Mouse (Mus musculus): Measurements from ENCODE around the gene Inka2. TPM values are rescaled to one million over a fixed set of nuclear protein-coding genes. Genes with fewer than 3 reads are reported as not detected.

Gene Inka2
- polyA plus RNA-seq, 1 experiment from 2014 or later: 2.1 TPM

GRCm38 (mm10) chr3:105754184-105754583, 49.8 kb downstream of the Inka2 start:
- 90% methylated on average over 3 of the region's 3 CpGs for WGBS
- no peak overlapping the region for H3K4me3 ChIP-seq
- no peaks in the 10 kb centered on the region for H3K27me3 ChIP-seq (ENCODE audit: insufficient read depth, poor library complexity, severe bottlenecking)
- peaks cover 10% of the 10 kb centered on the region; the same call in 1 of the 2 replicates for H3K4me1 ChIP-seq (replicated peaks)
- no peak for DNase-seq (ENCODE audit: low spot score)
- H3K36me3 ChIP-seq: no peaks in the 10 kb centered on the region
- H3K27ac ChIP-seq: no peak overlapping the region
- no peaks in the 10 kb centered on the region for H3K9me3 ChIP-seq

- Histone ChIP-seq H3K9me3 (no peaks in the 10 kb centered on the region), H3K4me3 (no peak overlapping the region), H3K36me3 (no peaks in the 10 kb centered on the region), H3K27ac (no peak overlapping the region), H3K4me1 (replicated peaks) (peaks cover 10% of the 10 kb centered on the region; the same call in 1 of the 2 replicates), H3K27me3 (ENCODE audit: insufficient read depth, poor library complexity, severe bottlenecking) (no peaks in the 10 kb centered on the region)
- 97% methylated on average over 9 of the region's 9 CpGs for WGBS
- DNase-seq (ENCODE audit: low spot score): no peak
Measured at GRCm38 (mm10) chr3:105755123-105755522, 50.7 kb downstream of the Inka2 start.

- peaks cover 10% of the 10 kb centered on the region; the same call in 1 of the 2 replicates for H3K4me1 ChIP-seq (replicated peaks)
- H3K27me3 ChIP-seq (ENCODE audit: insufficient read depth, poor library complexity, severe bottlenecking): no peaks in the 10 kb centered on the region
- no peak for DNase-seq (ENCODE audit: low spot score)
- WGBS: 85% methylated on average over 2 of the region's 2 CpGs
- no peak overlapping the region for H3K27ac ChIP-seq
- no peaks in the 10 kb centered on the region for H3K9me3 ChIP-seq
- H3K36me3 ChIP-seq: no peaks in the 10 kb centered on the region
- H3K4me3 ChIP-seq: no peak overlapping the region
Measured at GRCm38 (mm10) chr3:105756505-105756904, 52.1 kb downstream of the Inka2 start.

GRCm38 (mm10) chr3:105757323-105758083, 53.1 kb downstream of the Inka2 start:
- Histone ChIP-seq H3K36me3 (no peaks in the 10 kb centered on the region), H3K27me3 (ENCODE audit: insufficient read depth, poor library complexity, severe bottlenecking) (no peaks in the 10 kb centered on the region), H3K4me3 (no peak overlapping the region), H3K4me1 (replicated peaks) (peaks cover 10% of the 10 kb centered on the region; the same call in 1 of the 2 replicates), H3K27ac (no peak overlapping the region), H3K9me3 (no peaks in the 10 kb centered on the region)
- WGBS: 81% methylated on average over 6 of the region's 6 CpGs
- DNase-seq (ENCODE audit: low spot score): no peak

GRCm38 (mm10) chr3:105758098-105758497, 53.7 kb downstream of the Inka2 start:
- Histone ChIP-seq H3K27me3 (ENCODE audit: insufficient read depth, poor library complexity, severe bottlenecking) (no peaks in the 10 kb centered on the region), H3K9me3 (no peaks in the 10 kb centered on the region), H3K4me3 (no peak overlapping the region), H3K27ac (no peak overlapping the region), H3K4me1 (replicated peaks) (peaks cover 10% of the 10 kb centered on the region; the same call in 1 of the 2 replicates), H3K36me3 (no peaks in the 10 kb centered on the region)
- DNase-seq (ENCODE audit: low spot score): no peak

GRCm38 (mm10) chr3:105758658-105759057, 54.3 kb downstream of the Inka2 start:
- Histone ChIP-seq H3K36me3 (no peaks in the 10 kb centered on the region), H3K4me1 (replicated peaks) (peaks cover 10% of the 10 kb centered on the region; the same call in 1 of the 2 replicates), H3K9me3 (no peaks in the 10 kb centered on the region), H3K4me3 (no peak overlapping the region), H3K27ac (no peak overlapping the region), H3K27me3 (ENCODE audit: insufficient read depth, poor library complexity, severe bottlenecking) (no peaks in the 10 kb centered on the region)
- 85% methylated on average over 4 of the region's 4 CpGs for WGBS
- DNase-seq (ENCODE audit: low spot score): no peak

GRCm38 (mm10) chr3:105760063-105760462, 55.7 kb downstream of the Inka2 start:
- H3K9me3 ChIP-seq: no peaks in the 10 kb centered on the region
- 91% methylated on average over 3 of the region's 3 CpGs for WGBS
- H3K4me3 ChIP-seq: no peak overlapping the region
- no peaks in the 10 kb centered on the region for H3K36me3 ChIP-seq
- DNase-seq (ENCODE audit: low spot score): no peak
- H3K4me1 ChIP-seq (replicated peaks): peaks cover 10% of the 10 kb centered on the region; the same call in 1 of the 2 replicates
- no peaks in the 10 kb centered on the region for H3K27me3 ChIP-seq (ENCODE audit: insufficient read depth, poor library complexity, severe bottlenecking)
- no peak overlapping the region for H3K27ac ChIP-seq

- H3K4me1 ChIP-seq (replicated peaks): no peaks in the 10 kb centered on the region
- H3K27me3 ChIP-seq (ENCODE audit: insufficient read depth, poor library complexity, severe bottlenecking): no peaks in the 10 kb centered on the region
- H3K36me3 ChIP-seq: no peaks in the 10 kb centered on the region
- DNase-seq (ENCODE audit: low spot score): no peak
- WGBS: 80% methylated on average over 4 of the region's 4 CpGs
- H3K9me3 ChIP-seq: no peaks in the 10 kb centered on the region
- no peak overlapping the region for H3K27ac ChIP-seq
- no peak overlapping the region for H3K4me3 ChIP-seq
Measured at GRCm38 (mm10) chr3:105763132-105763851, 58.9 kb downstream of the Inka2 start.

GRCm38 (mm10) chr3:105768529-105768928, 64.1 kb downstream of the Inka2 start:
- WGBS: 94% methylated on average over 6 of the region's 6 CpGs
- Histone ChIP-seq H3K4me3 (no peak overlapping the region), H3K4me1 (replicated peaks) (no peaks in the 10 kb centered on the region), H3K9me3 (no peaks in the 10 kb centered on the region), H3K27me3 (ENCODE audit: insufficient read depth, poor library complexity, severe bottlenecking) (no peaks in the 10 kb centered on the region), H3K36me3 (no peaks in the 10 kb centered on the region), H3K27ac (no peak overlapping the region)
- DNase-seq (ENCODE audit: low spot score): no peak

- 90% methylated on average over 2 of the region's 2 CpGs for WGBS
- DNase-seq (ENCODE audit: low spot score): no peak
- H3K27me3 ChIP-seq (ENCODE audit: insufficient read depth, poor library complexity, severe bottlenecking): no peaks in the 10 kb centered on the region
- no peaks in the 10 kb centered on the region for H3K9me3 ChIP-seq
- H3K36me3 ChIP-seq: no peaks in the 10 kb centered on the region
- no peaks in the 10 kb centered on the region for H3K4me1 ChIP-seq (replicated peaks)
- no peak overlapping the region for H3K27ac ChIP-seq
- no peak overlapping the region for H3K4me3 ChIP-seq
Measured at GRCm38 (mm10) chr3:105769380-105769779, 65.0 kb downstream of the Inka2 start.

Other genes with a start within 250 kb of the Inka2 start
- gene Ddx20, start 17.0 kb upstream of the Inka2 start, polyA plus RNA-seq (2016; fragmentation: Nextera tagmentation; extraction: Ambion mirVana): 42.0 and 49.6 TPM in 2 replicates
- 66.3 and 77.3 TPM in 2 replicates for gene Rap1a, start 96.7 kb downstream of the Inka2 start, polyA plus RNA-seq (2016; fragmentation: Nextera tagmentation; extraction: Ambion mirVana)
- gene Adora3, start 166.3 kb downstream of the Inka2 start, polyA plus RNA-seq (2016; fragmentation: Nextera tagmentation; extraction: Ambion mirVana): 0.27 TPM in 1 of 2 replicates, not detected in the other
- gene Tmigd3, start 166.3 kb downstream of the Inka2 start, polyA plus RNA-seq (2016; fragmentation: Nextera tagmentation; extraction: Ambion mirVana): not detected in 2 replicates
- gene I830077J02Rik, start 228.1 kb downstream of the Inka2 start, polyA plus RNA-seq (2016; fragmentation: Nextera tagmentation; extraction: Ambion mirVana): 0.65 and 0.80 TPM in 2 replicates